Mouse (Mus musculus) adrenal gland, postnatal 36 days (tissue): ENCODE measurements around the gene Scrn2. TPM values are rescaled to one million over a fixed set of nuclear protein-coding genes. Genes with fewer than 3 reads are reported as not detected.

Experiments
- DNase-seq, 2 experiments: peaks; one replicate each; pipeline ENCODE4 v3.0.0; 2021; ENCODE audit warnings: mixed read lengths in 1 of 2
- microRNA-seq: library from miRNA; unstranded; fragments of <30 nt; microRNA quantifications from one replicate; pipeline ENCODE4 v1.2.0, GENCODE M21; 2021
- total RNA-seq, 2 experiments: library from RNA; stranded (reverse); gene quantifications; 2 replicates each; pipeline ENCODE4 v1.2.3; 2021

The Scrn2 gene
- total RNA-seq, 2 experiments from 2014 or later: 15.7 to 18.8 TPM

GRCm38 (mm10) chr11:97050216-97050943 is 20.6 kb downstream of the Scrn2 start, which contains the start of gene Osbpl7:
Osbpl7 (plus strand) TSS chr11:97050628.
- peak; percentile 85 to 89 for DNase-seq

GRCm38 (mm10) chr11:97050944-97051586 is 21.3 kb downstream of the Scrn2 start:
- DNase-seq: peak in 1 of 2 experiments; percentile 38

GRCm38 (mm10) chr11:97052219-97052646 is 22.5 kb downstream of the Scrn2 start:
- DNase-seq: peak; percentile 58 to 73

- DNase-seq: no peak
Measured at GRCm38 (mm10) chr11:97063274-97063920, 33.7 kb downstream of the Scrn2 start.

GRCm38 (mm10) chr11:97063921-97064295 is 34.2 kb downstream of the Scrn2 start:
- no peak for DNase-seq

GRCm38 (mm10) chr11:97065538-97066295 is 36.0 kb downstream of the Scrn2 start:
- no peak for DNase-seq

- DNase-seq: no peak
Measured at GRCm38 (mm10) chr11:97066656-97067360, 37.1 kb downstream of the Scrn2 start.

GRCm38 (mm10) chr11:97069333-97069732 is 39.6 kb downstream of the Scrn2 start:
- no peak for DNase-seq

- DNase-seq: no peak
Measured at GRCm38 (mm10) chr11:97069770-97070169, 40.0 kb downstream of the Scrn2 start.

GRCm38 (mm10) chr11:97071129-97071528 is 41.4 kb downstream of the Scrn2 start:
- no peak for DNase-seq

GRCm38 (mm10) chr11:97072533-97072932 is 42.8 kb downstream of the Scrn2 start:
- DNase-seq: peak in 1 of 2 experiments; percentile 52

GRCm38 (mm10) chr11:97074235-97074634 is 44.5 kb downstream of the Scrn2 start:
- DNase-seq: no peak

GRCm38 (mm10) chr11:97078751-97079150 is 49.0 kb downstream of the Scrn2 start:
- peak; percentile 26 to 41 for DNase-seq

- DNase-seq: no peak
Measured at GRCm38 (mm10) chr11:97080291-97080690, 50.6 kb downstream of the Scrn2 start.

- DNase-seq: peak; percentile 58 to 77
Measured at GRCm38 (mm10) chr11:97082977-97083376, 53.2 kb downstream of the Scrn2 start.

Small RNA genes within 50 kb of the gene (microRNA-seq; reads per million reads assigned to microRNA genes)
- 1.00 reads per million for gene Mir8103

Other genes with a start within 250 kb of the Scrn2 start
- 10 to 100 TPM; 77.2 to 78.2 TPM for gene Cbx1, start 240.8 kb upstream of the Scrn2 start, total RNA-seq
- gene Nfe2l1, start 200.0 kb upstream of the Scrn2 start, total RNA-seq: 100 to 1,000 TPM; 526 to 605 TPM
- gene Copz2, start 180.1 kb upstream of the Scrn2 start, total RNA-seq: 10 to 100 TPM; 57.4 to 63.3 TPM
- 10 to 100 TPM; 44.1 to 58.8 TPM for gene Cdk5rap3, start 113.4 kb upstream of the Scrn2 start, total RNA-seq
- under 1 TPM; 0.16 to 0.66 TPM for gene Prr15l, start 101.8 kb upstream of the Scrn2 start, total RNA-seq
- gene Pnpo, start 86.0 kb upstream of the Scrn2 start, total RNA-seq: 10 to 100 TPM; 29.6 to 34.2 TPM
- 10 to 100 TPM; 14.5 to 16.6 TPM for gene Sp2, start 47.0 kb upstream of the Scrn2 start, total RNA-seq
- under 1 TPM; 0.16 to 0.23 TPM for gene Sp6, start 16.5 kb upstream of the Scrn2 start, total RNA-seq
- gene Lrrc46, start 11.5 kb downstream of the Scrn2 start, total RNA-seq: 1 to 10 TPM; 1.3 TPM
- gene Mrpl10, start 11.6 kb downstream of the Scrn2 start, total RNA-seq: 100 to 1,000 TPM; 131 to 141 TPM
- 1 to 10 TPM; 7.8 to 9.1 TPM for gene Osbpl7, start 20.7 kb downstream of the Scrn2 start, total RNA-seq
- gene Tbx21, start 85.4 kb downstream of the Scrn2 start, total RNA-seq: under 1 TPM; 0.23 to 0.33 TPM
- gene Tbkbp1, start 121.6 kb downstream of the Scrn2 start, total RNA-seq: 10 to 100 TPM; 10.6 to 12.8 TPM
- 100 to 1,000 TPM; 112 to 138 TPM for gene Kpnb1, start 157.9 kb downstream of the Scrn2 start, total RNA-seq